Mouse (Mus musculus) ES-E14 (cell line): ENCODE measurements at regions not wholly inside any gene's neighbourhood (a gene's known extent, or its start where the extent isn't known, plus 50 kb on each side); places are given as distances from the start of the nearest gene placed in this dataset.

Experiments
- DNase-seq: peaks from one replicate; pipeline ENCODE4 v3.0.0-alpha.2; 2013; ENCODE audit warnings: low read depth, low spot score
- H3K27ac ChIP-seq: 2 replicates; pipeline ENCODE4 v1.5.1; 2012; ENCODE audit warnings: low read depth, mild to moderate bottlenecking, low read length, moderate library complexity, mixed read lengths; ENCODE audit not compliant: poor library complexity, insufficient read depth, severe bottlenecking
- H3K36me3 ChIP-seq: 2 replicates; pipeline ENCODE4 v1.6.1; 2012; ENCODE audit warnings: mild to moderate bottlenecking, low read length, moderate library complexity, mixed read lengths; ENCODE audit not compliant: control insufficient read depth, poor library complexity, insufficient read depth, severe bottlenecking
- H3K4me1 ChIP-seq, 2 experiments: fragments of 150-350 bp in 1 of 2; sonication (generic) in 1 of 2; 2 replicates each; pipeline ENCODE4 v1.6.1; 2012; ENCODE audit warnings: low read length in 2 of 2, mild to moderate bottlenecking in 1 of 2, mixed read lengths in 1 of 2; ENCODE audit not compliant: control insufficient read depth in 2 of 2, insufficient read depth in 2 of 2, poor library complexity in 1 of 2
- H3K4me3 ChIP-seq, 2 experiments: fragments of 150-350 bp in 1 of 2; sonication (generic) in 1 of 2; 2 replicates each; pipeline ENCODE4 v1.5.1; 2012; ENCODE audit warnings: low read length in 2 of 2, low read depth in 1 of 2, mild to moderate bottlenecking in 1 of 2, mixed read lengths in 1 of 2; ENCODE audit not compliant: insufficient read depth in 1 of 2, poor library complexity in 1 of 2, severe bottlenecking in 1 of 2
- H3K9ac ChIP-seq: 2 replicates; pipeline ENCODE4 v1.6.1; 2012; ENCODE audit warnings: low read depth, mild to moderate bottlenecking, low read length, mixed read lengths; ENCODE audit not compliant: poor library complexity, insufficient read depth, severe bottlenecking
- H3K9me3 ChIP-seq: fragments of 150-350 bp; sonication (generic); 2 replicates; pipeline ENCODE4 v1.6.1; 2012; ENCODE audit warnings: low read depth, mild to moderate bottlenecking, low read length; ENCODE audit not compliant: control insufficient read depth, insufficient read depth
- CHD2 ChIP-seq: IDR thresholded peaks from 2 replicates; pipeline ENCODE4 v1.6.1; 2014; ENCODE audit warnings: mild to moderate bottlenecking, low read depth, low read length, inconsistent platforms
- HCFC1 ChIP-seq: IDR thresholded peaks from 2 replicates; pipeline ENCODE4 v1.6.1; 2012; ENCODE audit warnings: low read length, inconsistent platforms, borderline replicate concordance; ENCODE audit not compliant: insufficient read depth
- MAFK ChIP-seq: IDR thresholded peaks from 2 replicates; pipeline ENCODE4 v1.6.1; 2014; ENCODE audit warnings: mild to moderate bottlenecking, low read depth, low read length, inconsistent platforms; ENCODE audit not compliant: insufficient read depth
- ZC3H11A ChIP-seq: IDR thresholded peaks from 2 replicates; pipeline ENCODE4 v1.6.1; 2012; ENCODE audit warnings: low read depth, mild to moderate bottlenecking, inconsistent platforms, low read length, borderline replicate concordance
- ZNF384 ChIP-seq: IDR thresholded peaks from 2 replicates; pipeline ENCODE4 v1.6.1; 2012; ENCODE audit warnings: low read depth, low read length, inconsistent platforms
- in situ Hi-C, 2 experiments: fragments of 600-800 bp; cut with MboI; formaldehyde crosslinking; loops; one replicate each; pipeline ENCODE4 v1.15.1; 2025; ENCODE audit warnings: low sequenced_read_pairs in 2 of 2, inconsistent platforms in 1 of 2; ENCODE audit not compliant: unreplicated experiment in 2 of 2

DNA sequence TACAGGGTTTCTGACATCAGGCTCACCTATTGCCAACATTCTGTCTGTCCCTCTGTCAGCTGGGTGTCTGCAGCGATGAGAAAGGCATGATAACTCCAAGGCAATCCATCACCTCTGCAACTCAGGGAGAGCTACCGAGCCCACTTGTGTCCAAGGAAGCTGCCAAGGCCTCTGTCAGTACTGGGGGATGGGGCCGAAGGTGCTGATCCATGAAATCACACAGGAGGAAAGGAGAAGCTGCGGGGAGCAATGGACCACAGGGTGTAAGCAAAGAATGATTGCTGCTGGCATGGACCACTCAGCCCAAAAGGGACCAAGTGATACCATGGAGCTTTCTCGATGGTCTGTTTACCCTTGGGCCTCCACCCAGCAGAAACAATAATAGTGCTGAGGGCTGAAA, 67.5 kb upstream of the Mid1ip1 start:
- Histone ChIP-seq H3K27ac (no peak overlapping the region), H3K9ac (no peak overlapping the region), H3K9me3 (no peaks in the 10 kb centered on the region), H3K4me1 (no peaks in the 10 kb centered on the region), H3K4me3 (no peak overlapping the region), H3K36me3 (no peaks in the 10 kb centered on the region)
- TF ChIP-seq CHD2 (no peak), ZC3H11A (no peak), MAFK (no peak), ZNF384 (no peak), HCFC1 (no peak)
- in situ Hi-C loops, result no loop called here
- DNase-seq, result no peak

DNA sequence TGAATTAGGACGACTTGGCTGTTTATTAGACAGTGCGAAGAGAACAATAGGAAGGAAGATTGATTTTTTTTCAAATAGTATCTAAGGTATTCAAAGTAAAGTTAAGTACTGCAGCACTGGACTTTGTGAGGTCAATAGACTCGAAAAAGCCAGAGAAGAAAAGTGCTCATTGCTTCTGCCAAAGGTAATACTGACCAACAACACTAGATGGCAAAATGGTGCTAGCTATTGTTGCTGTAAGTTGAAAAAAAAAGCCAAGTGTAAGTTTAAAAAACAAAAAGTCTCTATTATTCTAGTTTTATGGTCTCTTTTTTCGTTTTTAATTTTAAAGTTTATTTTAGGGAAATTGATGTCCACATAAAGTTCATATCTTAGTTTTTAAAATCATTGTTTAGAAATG, 63.9 kb upstream of the Mid1ip1 start:
- TF ChIP-seq ZNF384 (peak; percentile 73), ZC3H11A (peak; percentile 43; the same call in 1 of the 2 replicates), CHD2 (no peak), MAFK (no peak), HCFC1 (no peak)
- H3K9ac ChIP-seq, result no peak overlapping the region
- 0 out of 4 replicates have a peak overlapping the region, but pooled peaks of 1 of the 2 experiments have one; percentile 16 for H3K4me3 ChIP-seq
- no peaks in the 10 kb centered on the region for H3K9me3 ChIP-seq
- in situ Hi-C loops, result no loop called here
- H3K36me3 ChIP-seq, result no peaks in the 10 kb centered on the region
- no peak overlapping the region for H3K27ac ChIP-seq
- no peaks in the 10 kb centered on the region for H3K4me1 ChIP-seq
- no peak for DNase-seq
